19 mouse cellular contexts compared by ENCODE assay signal in genomic region chr11:8618301-8618700, GRCm38 (mm10). TPM values are rescaled to one million over a fixed set of nuclear protein-coding genes. Genes with fewer than 3 reads are reported as not detected.
DNase-seq lines count a peak whose midpoint lies in the region; ATAC-seq and TF ChIP-seq lines count a peak whose summit lies in the region.
"Had no signal": no experiment of that assay in that cellular context is flagged by ENCODE, and none has a peak within 500 bp of the region (broad histone marks: within the 10 kb centered on the region; RNA-seq: fewer than 3 reads in every experiment).

No protein-coding gene starts in this region.

- H3K4me1 ChIP-seq in kidney, embryonic 16.5 days (ENCODE audit: insufficient read depth, low read length): peaks cover 54% of the 10 kb centered on the region
- H3K4me1 ChIP-seq in CH12.LX (ENCODE audit: control insufficient read depth in 1 of 2, insufficient read depth in 2 of 2) (peaks cover 7 to 31% of the 10 kb centered on the region in 2 experiments), ES-Bruce4 (ENCODE audit: control insufficient read depth, insufficient read depth, low read length) (peaks cover 8% of the 10 kb centered on the region)
- peaks cover 33% of the 10 kb centered on the region for H3K4me1 ChIP-seq in embryonic facial prominence, embryonic 15.5 days

- H3K4me2 ChIP-seq in kidney, embryonic 16.5 days (replicated peaks; ENCODE audit: low read depth, low read length): no peak overlapping the region
- peak overlapping the region; percentile 39 for H3K4me2 ChIP-seq in CH12.LX (ENCODE audit: insufficient read depth, low read depth, poor library complexity, severe bottlenecking)
- no peak overlapping the region for H3K4me2 ChIP-seq in embryonic facial prominence, embryonic 15.5 days (replicated peaks)
- H3K4me2 ChIP-seq: embryonic facial prominence, embryonic 12.5 days; forebrain, embryonic 13.5 days; heart, embryonic 13.5 days; hindbrain, embryonic 15.5 days had no signal

- no peak for ATAC-seq in kidney, embryonic 16.5 days (ENCODE audit: low FRiP score, low TSS enrichment)
- ATAC-seq in embryonic facial prominence, embryonic 15.5 days (ENCODE audit: insufficient number of reproducible peaks, low FRiP score, low TSS enrichment, low read depth): no peak
- ATAC-seq: forebrain, embryonic 13.5 days; forebrain, postnatal 0 days had no signal

- DNase-seq in kidney, postnatal 25 days: no peak
- DNase-seq in CH12.LX (ENCODE audit: extremely low read depth): no peak
- no peak for DNase-seq in adrenal gland, postnatal 36 days
- no peak for DNase-seq in neural tube, embryonic 10.5 days (ENCODE audit: extremely low spot score, low spot score)
- DNase-seq: adrenal gland, postnatal 10 days; cerebellum, adult 18-20 months; cerebellum, postnatal 10 days; embryo, embryonic 11 days; forebrain, postnatal 0 days; gastrocnemius, postnatal 14 days; heart, postnatal 36 days had no signal

- H3K4me3 ChIP-seq in kidney, embryonic 16.5 days (ENCODE audit: low read length): no peak overlapping the region
- no peak overlapping the region for H3K4me3 ChIP-seq in CH12.LX (replicated peaks in 1 of 3; ENCODE audit: low read depth in 2 of 3, low read length in 2 of 3, poor library complexity in 1 of 3)
- no peak overlapping the region for H3K4me3 ChIP-seq in ES-Bruce4 (ENCODE audit: low read depth, low read length)
- H3K4me3 ChIP-seq in embryonic facial prominence, embryonic 15.5 days (replicated peaks): no peak overlapping the region
- H3K4me3 ChIP-seq: embryonic facial prominence, embryonic 12.5 days; forebrain, embryonic 13.5 days; heart, embryonic 13.5 days; hindbrain, embryonic 15.5 days had no signal

- TF ChIP-seq POLR2A in CH12.LX (IDR thresholded peaks at IDR 0.05; ENCODE audit: low read depth, low read length) (no peak), ES-Bruce4 (IDR thresholded peaks at IDR 0.05; ENCODE audit: insufficient read depth, low read length) (no peak)

- no peaks in the 10 kb centered on the region for H3K9me3 ChIP-seq in kidney, embryonic 16.5 days (ENCODE audit: low read length)
- H3K9me3 ChIP-seq in CH12.LX (replicated peaks; ENCODE audit: low read length) (no peaks in the 10 kb centered on the region), ES-Bruce4 (replicated peaks; ENCODE audit: control insufficient read depth, insufficient read depth, low read length, poor library complexity, severe bottlenecking) (no peaks in the 10 kb centered on the region)
- H3K9me3 ChIP-seq in embryonic facial prominence, embryonic 15.5 days (replicated peaks): no peaks in the 10 kb centered on the region
- H3K9me3 ChIP-seq: embryonic facial prominence, embryonic 12.5 days; forebrain, embryonic 13.5 days; heart, embryonic 13.5 days; hindbrain, embryonic 15.5 days had no signal

- TF ChIP-seq RAD21 in CH12.LX (IDR thresholded peaks at IDR 0.05; ENCODE audit: low read depth, low read length): no peak

- in situ Hi-C loops in CH12.LX (cut with MboI; ENCODE audit: low pct_ligation_motif_present, low pct_unique_long_range_greater_than_20kb, low sequenced_read_pairs): no loop called here

- dilution Hi-C loops in CH12.LX (cut with MboI; ENCODE audit: extremely low pct_ligation_motif_present, extremely low pct_unique_long_range_greater_than_20kb, low sequenced_read_pairs): no loop called here

- H3K9ac ChIP-seq in kidney, embryonic 16.5 days (replicated peaks; ENCODE audit: low read length): no peak overlapping the region
- H3K9ac ChIP-seq in CH12.LX (ENCODE audit: insufficient read depth, low read depth) (no peak overlapping the region), ES-Bruce4 (ENCODE audit: low read depth, poor library complexity, severe bottlenecking) (no peak overlapping the region)
- no peak overlapping the region for H3K9ac ChIP-seq in embryonic facial prominence, embryonic 15.5 days
- H3K9ac ChIP-seq: embryonic facial prominence, embryonic 12.5 days; forebrain, embryonic 13.5 days; forebrain, postnatal 0 days; heart, embryonic 13.5 days; hindbrain, embryonic 15.5 days had no signal

- TF ChIP-seq EP300 in CH12.LX (IDR thresholded peaks at IDR 0.05; ENCODE audit: low read length): peak; percentile 69
- TF ChIP-seq EP300 in ES-Bruce4 (IDR thresholded peaks at IDR 0.05; ENCODE audit: insufficient read depth, low read depth, low read length): no peak

- 58% methylated on average over 10 of the region's 10 CpGs for WGBS in kidney, embryonic 16.5 days
- WGBS in embryonic facial prominence, embryonic 15.5 days: 58% methylated on average over 10 of the region's 10 CpGs

- peaks cover 13% of the 10 kb centered on the region for H3K36me3 ChIP-seq in kidney, embryonic 16.5 days (ENCODE audit: insufficient read depth, low read length)
- no peaks in the 10 kb centered on the region for H3K36me3 ChIP-seq in CH12.LX (replicated peaks in 1 of 2; ENCODE audit: control insufficient read depth in 1 of 2, insufficient read depth in 1 of 2, low read length in 1 of 2)
- H3K36me3 ChIP-seq in ES-Bruce4 (ENCODE audit: control insufficient read depth, insufficient read depth, low read length, poor library complexity, severe bottlenecking): peaks cover 3% of the 10 kb centered on the region
- H3K36me3 ChIP-seq in embryonic facial prominence, embryonic 15.5 days: peaks cover 14% of the 10 kb centered on the region
- H3K36me3 ChIP-seq: hindbrain, embryonic 15.5 days had no signal

- peak overlapping the region; percentile 48; the same call in 1 of the 2 replicates for H3K27ac ChIP-seq in kidney, embryonic 16.5 days (ENCODE audit: low read length)
- H3K27ac ChIP-seq in CH12.LX (ENCODE audit: insufficient read depth, low read depth): no peak overlapping the region
- H3K27ac ChIP-seq in ES-Bruce4 (ENCODE audit: insufficient read depth, low read length): peak overlapping the region; percentile 44; the same call in 1 of the 2 replicates
- H3K27ac ChIP-seq in embryonic facial prominence, embryonic 15.5 days (replicated peaks): 0 out of 2 replicates have a peak overlapping the region, but pooled peaks have one; percentile 28
- H3K27ac ChIP-seq: embryonic facial prominence, embryonic 12.5 days; forebrain, embryonic 13.5 days; heart, embryonic 13.5 days; hindbrain, embryonic 15.5 days had no signal

- H3K79me2 ChIP-seq in CH12.LX (replicated peaks; ENCODE audit: control insufficient read depth, extremely low read depth, insufficient read depth, poor library complexity, severe bottlenecking): no peaks in the 10 kb centered on the region

- TF ChIP-seq CTCF in CH12.LX (conservative IDR thresholded peaks at IDR 0.05 in 1 of 2, IDR thresholded peaks at IDR 0.05 in 1 of 2; ENCODE audit: low read depth in 2 of 2, low read length in 2 of 2) (no peak), ES-Bruce4 (IDR thresholded peaks at IDR 0.05; ENCODE audit: low read depth, low read length) (no peak)

- H3K27me3 ChIP-seq in kidney, embryonic 16.5 days (ENCODE audit: insufficient read depth, low read length): no peaks in the 10 kb centered on the region
- H3K27me3 ChIP-seq in CH12.LX (replicated peaks): no peaks in the 10 kb centered on the region
- no peaks in the 10 kb centered on the region for H3K27me3 ChIP-seq in ES-Bruce4 (ENCODE audit: control insufficient read depth, insufficient read depth, low read length, poor library complexity, severe bottlenecking)
- H3K27me3 ChIP-seq in embryonic facial prominence, embryonic 15.5 days: no peaks in the 10 kb centered on the region
- H3K27me3 ChIP-seq: embryonic facial prominence, embryonic 12.5 days; forebrain, embryonic 13.5 days; heart, embryonic 13.5 days; hindbrain, embryonic 15.5 days had no signal

TF ChIP-seq in CH12.LX, 34 proteins besides CTCF, POLR2A, EP300 and RAD21:
- TF ChIP-seq BHLHE40 (IDR thresholded peaks at IDR 0.05; ENCODE audit: low read depth, low read length): 0 out of 2 replicates have a peak, but pooled peaks have one; percentile 20
- 0 out of 2 replicates have a peak, but pooled peaks have one; percentile 13 for TF ChIP-seq CHD1 (IDR thresholded peaks at IDR 0.05; ENCODE audit: low read depth, low read length)
- TF ChIP-seq CHD2 (IDR thresholded peaks at IDR 0.05; ENCODE audit: low read length): 0 out of 2 replicates have a peak, but pooled peaks have one; percentile 29
- TF ChIP-seq MEF2A (IDR thresholded peaks at IDR 0.05; ENCODE audit: borderline replicate concordance, low read depth, low read length): 0 out of 2 replicates have a peak, but pooled peaks have one; percentile 23
- peak; percentile 91 for TF ChIP-seq IRF4 (IDR thresholded peaks at IDR 0.05; ENCODE audit: low read depth, low read length)
- TF ChIP-seq MAFK (IDR thresholded peaks at IDR 0.05; ENCODE audit: insufficient replicate concordance, low read length): no peak
- 0 out of 2 replicates have a peak, but pooled peaks have one; percentile 25 for TF ChIP-seq SIN3A (IDR thresholded peaks at IDR 0.05; ENCODE audit: low read length)
- TF ChIP-seq JUND (conservative IDR thresholded peaks at IDR 0.05; ENCODE audit: low read depth, low read length): peak; percentile 74; the same call in 1 of the 2 replicates
- no peak for TF ChIP-seq USF2 (conservative IDR thresholded peaks at IDR 0.05; ENCODE audit: low read depth, low read length)
- no peak for TF ChIP-seq HCFC1 (IDR thresholded peaks at IDR 0.05; ENCODE audit: low read depth, low read length)
- TF ChIP-seq TCF12 (IDR thresholded peaks at IDR 0.05; ENCODE audit: low read depth, low read length): no peak
- TF ChIP-seq ELF1 (IDR thresholded peaks at IDR 0.05; ENCODE audit: low read depth, low read length): no peak
- TF ChIP-seq JUN (IDR thresholded peaks at IDR 0.05; ENCODE audit: insufficient read depth, low read depth, low read length): peak; percentile 66; the same call in 1 of the 2 replicates

RNA-seq across cellular contexts. Expression of gene Tns3, which starts 46.0 kb away (rescaled TPM):
- polyA plus RNA-seq in kidney, embryonic 16.5 days (2015; fragmentation: Nextera tagmentation; extraction: Ambion mirVana): 31.5 and 32.7 TPM in 2 replicates
- total RNA-seq in CH12.LX (2012; rRNA removed) (1.3 and 1.8 TPM in 2 replicates), CH12.LX (2014; rRNA removed) (0.03 TPM in 2 replicates)
- polyA plus RNA-seq in CH12.LX (2012; ENCODE audit: insufficient read length, low read depth) (0.31 and 0.33 TPM in 2 replicates), ES-Bruce4 (2011; ENCODE audit: insufficient read depth, insufficient read length, low read depth, missing spikeins) (45.7 and 46.2 TPM in 2 replicates)
- polyA plus RNA-seq in embryonic facial prominence, embryonic 15.5 days (2015; fragmentation: Nextera tagmentation; extraction: Ambion mirVana): 23.4 and 25.9 TPM in 2 replicates
- 10 to 100 TPM; 46.9 to 60.6 TPM for total RNA-seq in adrenal gland, postnatal 36 days (2021)
- total RNA-seq: MEL had no signal

Comparison
In these comparisons a context has a peak if more than half of its experiments do, and no peak if none do; other contexts are left out.
1. RNA of gene Tns3, which starts 46.0 kb away (polyA plus RNA-seq): 45.7 to 46.2 TPM in ES-Bruce4, 31.5 to 32.7 TPM in kidney, embryonic 16.5 days and 23.4 to 25.9 TPM in embryonic facial prominence, embryonic 15.5 days; 0.31 to 0.33 TPM in CH12.LX; every median in the first group is over 10 times any median in the second.